Mouse (Mus musculus): ENCODE results near the gene Src. TPM values are rescaled to one million over a fixed set of nuclear protein-coding genes. Genes with fewer than 3 reads are reported as not detected.
A peak's percentile ranks its signal among the peaks of the same experiment; 100 is the strongest.
"Not testable (repeated sequence)": the region's sequence is repeated elsewhere in the genome, so short reads cannot be mapped to it uniquely, and the experiment has no call there.

Gene Src
- polyA plus RNA-seq, 1 experiment from 2014 or later: 6.7 TPM

GRCm38 (mm10) chr2:157388901-157389590 is 29.2 kb upstream of the Src start:
- H3K27me3 ChIP-seq (ENCODE audit: control insufficient read depth, insufficient read depth, low read length); H3K27ac ChIP-seq (replicated peaks in 1 of 2; ENCODE audit: control insufficient read depth in 1 of 2, insufficient read depth in 1 of 2, low read depth in 2 of 2, low read length in 2 of 2); H3K9ac ChIP-seq (ENCODE audit: low read length); H3K4me2 ChIP-seq (ENCODE audit: low read length); ATAC-seq (ENCODE audit: insufficient number of reproducible peaks, insufficient read depth, low FRiP score, low read depth); H3K4me3 ChIP-seq (ENCODE audit: control insufficient read depth in 1 of 2, insufficient read depth in 1 of 2, low read depth in 1 of 2, low read length in 2 of 2); H3K4me1 ChIP-seq (ENCODE audit: control insufficient read depth in 2 of 2, insufficient read depth in 2 of 2, low read length in 2 of 2); H3K9me3 ChIP-seq (ENCODE audit: control insufficient read depth, low read length): not testable (repeated sequence)
- 96% methylated on average over 14 of the region's 14 CpGs for WGBS
- peaks cover 21% of the 10 kb centered on the region for H3K36me3 ChIP-seq (ENCODE audit: control insufficient read depth, insufficient read depth, low read length)

- no peak for ATAC-seq (ENCODE audit: insufficient number of reproducible peaks, insufficient read depth, low FRiP score, low read depth)
- WGBS: 87% methylated on average over 7 of the region's 7 CpGs
- H3K9me3 ChIP-seq (ENCODE audit: control insufficient read depth, low read length): no peaks in the 10 kb centered on the region
- H3K9ac ChIP-seq (ENCODE audit: low read length): no peak overlapping the region
- no peak overlapping the region for H3K27ac ChIP-seq (replicated peaks in 1 of 2; ENCODE audit: control insufficient read depth in 1 of 2, insufficient read depth in 1 of 2, low read depth in 2 of 2, low read length in 2 of 2)
- no peaks in the 10 kb centered on the region for H3K27me3 ChIP-seq (ENCODE audit: control insufficient read depth, insufficient read depth, low read length)
- no peak overlapping the region for H3K4me2 ChIP-seq (ENCODE audit: low read length)
- peaks cover 0 to 5% of the 10 kb centered on the region in 2 experiments; a peak in 1 of 4 replicates for H3K4me1 ChIP-seq (ENCODE audit: control insufficient read depth in 2 of 2, insufficient read depth in 2 of 2, low read length in 2 of 2)
- no peak overlapping the region for H3K4me3 ChIP-seq (ENCODE audit: control insufficient read depth in 1 of 2, insufficient read depth in 1 of 2, low read depth in 1 of 2, low read length in 2 of 2)
- H3K36me3 ChIP-seq (ENCODE audit: control insufficient read depth, insufficient read depth, low read length): peaks cover 15% of the 10 kb centered on the region
Observed at GRCm38 (mm10) chr2:157389591-157389921, 28.7 kb upstream of the Src start.

- H3K4me2 ChIP-seq (ENCODE audit: low read length): no peak overlapping the region
- no peaks in the 10 kb centered on the region for H3K4me1 ChIP-seq (ENCODE audit: control insufficient read depth in 2 of 2, insufficient read depth in 2 of 2, low read length in 2 of 2)
- no peak overlapping the region for H3K4me3 ChIP-seq (ENCODE audit: control insufficient read depth in 1 of 2, insufficient read depth in 1 of 2, low read depth in 1 of 2, low read length in 2 of 2)
- WGBS: 91% methylated on average over 2 of the region's 2 CpGs
- H3K27ac ChIP-seq (replicated peaks in 1 of 2; ENCODE audit: control insufficient read depth in 1 of 2, insufficient read depth in 1 of 2, low read depth in 2 of 2, low read length in 2 of 2): no peak overlapping the region
- H3K9ac ChIP-seq (ENCODE audit: low read length): no peak overlapping the region
- no peaks in the 10 kb centered on the region for H3K9me3 ChIP-seq (ENCODE audit: control insufficient read depth, low read length)
- H3K27me3 ChIP-seq (ENCODE audit: control insufficient read depth, insufficient read depth, low read length): no peaks in the 10 kb centered on the region
- peaks cover 25% of the 10 kb centered on the region for H3K36me3 ChIP-seq (ENCODE audit: control insufficient read depth, insufficient read depth, low read length)
- no peak for ATAC-seq (ENCODE audit: insufficient number of reproducible peaks, insufficient read depth, low FRiP score, low read depth)
Observed at GRCm38 (mm10) chr2:157392331-157392730, 25.9 kb upstream of the Src start.

GRCm38 (mm10) chr2:157393549-157393948 is 24.7 kb upstream of the Src start:
- H3K4me1 ChIP-seq (ENCODE audit: control insufficient read depth in 2 of 2, insufficient read depth in 2 of 2, low read length in 2 of 2): no peaks in the 10 kb centered on the region
- 96% methylated on average over 4 of the region's 4 CpGs for WGBS
- peaks cover 36% of the 10 kb centered on the region for H3K36me3 ChIP-seq (ENCODE audit: control insufficient read depth, insufficient read depth, low read length)
- H3K4me2 ChIP-seq (ENCODE audit: low read length): no peak overlapping the region
- no peak overlapping the region for H3K27ac ChIP-seq (replicated peaks in 1 of 2; ENCODE audit: control insufficient read depth in 1 of 2, insufficient read depth in 1 of 2, low read depth in 2 of 2, low read length in 2 of 2)
- ATAC-seq (ENCODE audit: insufficient number of reproducible peaks, insufficient read depth, low FRiP score, low read depth): no peak
- H3K4me3 ChIP-seq (ENCODE audit: control insufficient read depth in 1 of 2, insufficient read depth in 1 of 2, low read depth in 1 of 2, low read length in 2 of 2): no peak overlapping the region
- peaks cover 3% of the 10 kb centered on the region; the same call in 1 of the 2 replicates for H3K9me3 ChIP-seq (ENCODE audit: control insufficient read depth, low read length)
- H3K9ac ChIP-seq (ENCODE audit: low read length): no peak overlapping the region
- no peaks in the 10 kb centered on the region for H3K27me3 ChIP-seq (ENCODE audit: control insufficient read depth, insufficient read depth, low read length)

- no peak for ATAC-seq (ENCODE audit: insufficient number of reproducible peaks, insufficient read depth, low FRiP score, low read depth)
- no peak overlapping the region for H3K27ac ChIP-seq (replicated peaks in 1 of 2; ENCODE audit: control insufficient read depth in 1 of 2, insufficient read depth in 1 of 2, low read depth in 2 of 2, low read length in 2 of 2)
- H3K4me3 ChIP-seq (ENCODE audit: control insufficient read depth in 1 of 2, insufficient read depth in 1 of 2, low read depth in 1 of 2, low read length in 2 of 2): no peak overlapping the region
- no peaks in the 10 kb centered on the region for H3K27me3 ChIP-seq (ENCODE audit: control insufficient read depth, insufficient read depth, low read length)
- peaks cover 4% of the 10 kb centered on the region; the same call in 1 of the 2 replicates for H3K9me3 ChIP-seq (ENCODE audit: control insufficient read depth, low read length)
- H3K9ac ChIP-seq (ENCODE audit: low read length): no peak overlapping the region
- no peaks in the 10 kb centered on the region for H3K4me1 ChIP-seq (ENCODE audit: control insufficient read depth in 2 of 2, insufficient read depth in 2 of 2, low read length in 2 of 2)
- H3K4me2 ChIP-seq (ENCODE audit: low read length): no peak overlapping the region
- WGBS: 54% methylated on average over 6 of the region's 6 CpGs
- peaks cover 37% of the 10 kb centered on the region for H3K36me3 ChIP-seq (ENCODE audit: control insufficient read depth, insufficient read depth, low read length)
Observed at GRCm38 (mm10) chr2:157394868-157395267, 23.4 kb upstream of the Src start.

- H3K9me3 ChIP-seq (ENCODE audit: control insufficient read depth, low read length): peaks cover 4% of the 10 kb centered on the region; the same call in 1 of the 2 replicates
- no peak for ATAC-seq (ENCODE audit: insufficient number of reproducible peaks, insufficient read depth, low FRiP score, low read depth)
- no peak overlapping the region for H3K4me2 ChIP-seq (ENCODE audit: low read length)
- 0 out of 4 replicates have a peak overlapping the region, but pooled peaks of 1 of the 2 experiments have one; percentile 1 for H3K27ac ChIP-seq (replicated peaks in 1 of 2; ENCODE audit: control insufficient read depth in 1 of 2, insufficient read depth in 1 of 2, low read depth in 2 of 2, low read length in 2 of 2)
- WGBS: 69% methylated on average over 5 of the region's 5 CpGs
- no peak overlapping the region for H3K4me3 ChIP-seq (ENCODE audit: control insufficient read depth in 1 of 2, insufficient read depth in 1 of 2, low read depth in 1 of 2, low read length in 2 of 2)
- no peaks in the 10 kb centered on the region for H3K27me3 ChIP-seq (ENCODE audit: control insufficient read depth, insufficient read depth, low read length)
- H3K9ac ChIP-seq (ENCODE audit: low read length): no peak overlapping the region
- no peaks in the 10 kb centered on the region for H3K4me1 ChIP-seq (ENCODE audit: control insufficient read depth in 2 of 2, insufficient read depth in 2 of 2, low read length in 2 of 2)
- H3K36me3 ChIP-seq (ENCODE audit: control insufficient read depth, insufficient read depth, low read length): peaks cover 37% of the 10 kb centered on the region
Observed at GRCm38 (mm10) chr2:157395371-157395770, 22.9 kb upstream of the Src start.

GRCm38 (mm10) chr2:157395960-157396359 is 22.3 kb upstream of the Src start:
- no peak overlapping the region for H3K4me2 ChIP-seq (ENCODE audit: low read length)
- no peaks in the 10 kb centered on the region for H3K27me3 ChIP-seq (ENCODE audit: control insufficient read depth, insufficient read depth, low read length)
- 65% methylated on average over 13 of the region's 13 CpGs for WGBS
- H3K9me3 ChIP-seq (ENCODE audit: control insufficient read depth, low read length): peaks cover 4% of the 10 kb centered on the region; the same call in 1 of the 2 replicates
- 0 out of 4 replicates have a peak overlapping the region, but pooled peaks of 1 of the 2 experiments have one; percentile 1 for H3K27ac ChIP-seq (replicated peaks in 1 of 2; ENCODE audit: control insufficient read depth in 1 of 2, insufficient read depth in 1 of 2, low read depth in 2 of 2, low read length in 2 of 2)
- peaks cover 37% of the 10 kb centered on the region for H3K36me3 ChIP-seq (ENCODE audit: control insufficient read depth, insufficient read depth, low read length)
- no peak overlapping the region for H3K4me3 ChIP-seq (ENCODE audit: control insufficient read depth in 1 of 2, insufficient read depth in 1 of 2, low read depth in 1 of 2, low read length in 2 of 2)
- H3K9ac ChIP-seq (ENCODE audit: low read length): no peak overlapping the region
- no peak for ATAC-seq (ENCODE audit: insufficient number of reproducible peaks, insufficient read depth, low FRiP score, low read depth)
- H3K4me1 ChIP-seq (ENCODE audit: control insufficient read depth in 2 of 2, insufficient read depth in 2 of 2, low read length in 2 of 2): no peaks in the 10 kb centered on the region

- ATAC-seq (ENCODE audit: insufficient number of reproducible peaks, insufficient read depth, low FRiP score, low read depth): no peak
Observed at GRCm38 (mm10) chr2:157397376-157397775, 20.9 kb upstream of the Src start.

More at GRCm38 (mm10) chr2:157397376-157397775, 20.9 kb upstream of the Src start:
- no peak overlapping the region for H3K4me2 ChIP-seq (ENCODE audit: low read length)
- H3K27ac ChIP-seq (replicated peaks in 1 of 2; ENCODE audit: control insufficient read depth in 1 of 2, insufficient read depth in 1 of 2, low read depth in 2 of 2, low read length in 2 of 2): no peak overlapping the region
- no peaks in the 10 kb centered on the region for H3K4me1 ChIP-seq (ENCODE audit: control insufficient read depth in 2 of 2, insufficient read depth in 2 of 2, low read length in 2 of 2)
- WGBS: 71% methylated on average over 4 of the region's 4 CpGs
- no peaks in the 10 kb centered on the region for H3K27me3 ChIP-seq (ENCODE audit: control insufficient read depth, insufficient read depth, low read length)
- H3K9me3 ChIP-seq (ENCODE audit: control insufficient read depth, low read length): peaks cover 4% of the 10 kb centered on the region; the same call in 1 of the 2 replicates
- H3K4me3 ChIP-seq (ENCODE audit: control insufficient read depth in 1 of 2, insufficient read depth in 1 of 2, low read depth in 1 of 2, low read length in 2 of 2): no peak overlapping the region
- peaks cover 34% of the 10 kb centered on the region for H3K36me3 ChIP-seq (ENCODE audit: control insufficient read depth, insufficient read depth, low read length)
- H3K9ac ChIP-seq (ENCODE audit: low read length): no peak overlapping the region

All from heart, embryonic 14.5 days (tissue).